Mouse (Mus musculus) liver, embryonic 14.5 days (tissue): Measurements from ENCODE around the gene Tha1. TPM values are rescaled to one million over a fixed set of nuclear protein-coding genes. Genes with fewer than 3 reads are reported as not detected.
"Not testable (repeated sequence)": the region's sequence is repeated elsewhere in the genome, so short reads cannot be mapped to it uniquely, and the experiment has no call there.

Source experiments
- ATAC-seq: fragments of 200-750 bp; cut with Nextera tagmentation; 2 replicates; pipeline ENCODE4 v1.8.0; 2017; ENCODE audit warnings: moderate number of reproducible peaks, mild to moderate bottlenecking, moderate library complexity; ENCODE audit not compliant: insufficient read depth
- DNase-seq, 3 experiments: peaks; one replicate each; pipeline ENCODE4 v3.0.0-alpha.2; 2012 to 2013; ENCODE audit warnings: low read depth in 3 of 3, low spot score in 3 of 3
- H3K27ac ChIP-seq: fragments of 300-500 bp; sonication (generic); 2 replicates; pipeline ENCODE4 v1.5.1; 2014; ENCODE audit warnings: moderate library complexity, mild to moderate bottlenecking, control low read depth, inconsistent platforms
- H3K27me3 ChIP-seq: fragments of 300-500 bp; sonication (generic); 2 replicates; pipeline ENCODE4 v1.6.1; 2014; ENCODE audit warnings: mild to moderate bottlenecking, low read length, moderate library complexity; ENCODE audit not compliant: control insufficient read depth, insufficient read depth
- H3K36me3 ChIP-seq: fragments of 300-500 bp; sonication (generic); replicated peaks from 2 replicates; pipeline ENCODE4 v1.6.1; 2014; ENCODE audit warnings: low read depth; ENCODE audit not compliant: control insufficient read depth, insufficient read depth
- H3K4me1 ChIP-seq, 2 experiments: fragments of 200-500 bp in 1 of 2; fragments of 300-500 bp in 1 of 2; sonication (generic) in 1 of 2; replicated peaks; 2 replicates each; pipeline ENCODE4 v1.6.1; 2012 to 2014; ENCODE audit warnings: antibody characterized with exemption in 1 of 2, inconsistent platforms in 1 of 2, low read length in 1 of 2; ENCODE audit not compliant: control insufficient read depth in 2 of 2, insufficient read depth in 2 of 2
- H3K4me2 ChIP-seq: fragments of 300-500 bp; sonication (generic); 2 replicates; pipeline ENCODE4 v1.6.1; 2014; ENCODE audit warnings: low read depth, mild to moderate bottlenecking, control low read depth, moderate library complexity
- H3K4me3 ChIP-seq, 2 experiments: fragments of 200-500 bp in 1 of 2; fragments of 300-500 bp in 1 of 2; sonication (generic) in 1 of 2; 2 replicates each; pipeline ENCODE4 v1.5.1; 2012 to 2014; ENCODE audit warnings: low read depth in 2 of 2, low read length in 2 of 2, mild to moderate bottlenecking in 2 of 2, control low read depth in 1 of 2, inconsistent platforms in 1 of 2, moderate library complexity in 1 of 2; ENCODE audit not compliant: insufficient read depth in 1 of 2
- H3K9ac ChIP-seq: fragments of 300-500 bp; sonication (generic); replicated peaks from 2 replicates; pipeline ENCODE4 v1.6.1; 2014; ENCODE audit warnings: mild to moderate bottlenecking, control low read depth, moderate library complexity
- H3K9me3 ChIP-seq: fragments of 300-500 bp; sonication (generic); 2 replicates; pipeline ENCODE4 v1.6.1; 2016; ENCODE audit warnings: low read length, mixed read lengths; ENCODE audit not compliant: control insufficient read depth
- CTCF ChIP-seq: IDR thresholded peaks from 2 replicates; pipeline ENCODE4 v1.5.1; 2016; ENCODE audit warnings: antibody characterized with exemption, low read depth, control low read depth
- EP300 ChIP-seq: IDR thresholded peaks from 2 replicates; pipeline ENCODE4 v1.6.1; 2016; ENCODE audit warnings: antibody characterized with exemption, low read depth
- WGBS: fragments of 180-500 bp; shearing (Covaris S2); extraction: QIAGEN DNeasy Blood & Tissue Kit; methylation state at CpG from one replicate; pipeline ENCODE4 v1.1.7; 2014; ENCODE audit not compliant: insufficient replicate concordance; 5-methylcytosine and 5-hydroxymethylcytosine counted together
- polyA plus RNA-seq, 2 experiments: library from polyadenylated mRNA; depleted of rRNA in 1 of 2; stranded (reverse) in 1 of 2; unstranded in 1 of 2; fragments of >200 nt; fragmentation: Nextera tagmentation in 1 of 2; extraction: Ambion mirVana in 1 of 2; gene quantifications; 2 replicates each; pipeline versions ENCODE4 v1.2.1 to v1.2.3; 2012 to 2014

The Tha1 gene
- polyA plus RNA-seq, 2 experiments = 1.4 to 1.6 TPM

DNA sequence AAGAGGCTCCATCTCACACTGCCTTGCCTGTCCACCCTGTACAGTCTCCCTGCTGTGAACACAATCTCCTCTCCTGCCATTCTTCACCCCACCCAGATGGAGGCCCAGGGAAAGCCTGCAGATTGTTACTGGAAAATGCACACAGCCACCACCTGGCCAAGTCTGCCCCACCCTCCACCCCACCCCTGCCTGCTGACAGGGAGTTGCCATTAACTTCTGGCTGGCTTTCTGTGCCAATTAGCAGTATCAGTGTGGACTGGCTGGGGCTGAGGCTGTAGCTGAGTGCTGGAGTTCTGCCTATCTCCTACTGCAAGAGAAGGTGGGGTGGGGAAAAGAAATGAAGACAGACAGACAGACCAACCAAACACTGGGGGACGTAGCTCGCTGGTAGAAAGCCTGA lies 34.7 kb downstream of the Tha1 start:
- no peak overlapping the region for H3K4me3 ChIP-seq
- DNase-seq (peak; percentile 75 to 85 (median 78)), ATAC-seq (peak; percentile 96)
- peak overlapping the region; percentile 47 for H3K9ac ChIP-seq
- peak overlapping the region; percentile 90 for H3K27ac ChIP-seq
- WGBS = 10% methylated on average over 2 of the region's 2 CpGs
- H3K4me1 ChIP-seq = peaks cover 46 to 51% of the 10 kb centered on the region in 2 experiments
- no peaks in the 10 kb centered on the region for H3K36me3 ChIP-seq
- peak overlapping the region; percentile 59 for H3K4me2 ChIP-seq
- H3K9me3 ChIP-seq = no peaks in the 10 kb centered on the region
- H3K27me3 ChIP-seq = no peaks in the 10 kb centered on the region
- 0 out of 2 replicates have a peak, but pooled peaks have one; percentile 32 for TF ChIP-seq CTCF
- TF ChIP-seq EP300 = peak; percentile 63

- H3K36me3 ChIP-seq = no peaks in the 10 kb centered on the region
- H3K27ac ChIP-seq = no peak overlapping the region
- ATAC-seq (no peak), DNase-seq (peak; percentile 64 to 76 (median 70))
- no peak overlapping the region for H3K4me3 ChIP-seq
- 0 out of 2 replicates have a peak overlapping the region, but pooled peaks have one; percentile 5 for H3K9ac ChIP-seq
- WGBS = 27% methylated on average over 13 of the region's 13 CpGs
- H3K4me1 ChIP-seq = peaks cover 48 to 63% of the 10 kb centered on the region in 2 experiments
- no peaks in the 10 kb centered on the region for H3K27me3 ChIP-seq
- no peak for TF ChIP-seq EP300
- TF ChIP-seq CTCF = no peak
- peak overlapping the region; percentile 46 for H3K4me2 ChIP-seq
- no peaks in the 10 kb centered on the region for H3K9me3 ChIP-seq
Measured at GRCm38 (mm10) chr11:117836306-117836705, 37.0 kb downstream of the Tha1 start.

DNA sequence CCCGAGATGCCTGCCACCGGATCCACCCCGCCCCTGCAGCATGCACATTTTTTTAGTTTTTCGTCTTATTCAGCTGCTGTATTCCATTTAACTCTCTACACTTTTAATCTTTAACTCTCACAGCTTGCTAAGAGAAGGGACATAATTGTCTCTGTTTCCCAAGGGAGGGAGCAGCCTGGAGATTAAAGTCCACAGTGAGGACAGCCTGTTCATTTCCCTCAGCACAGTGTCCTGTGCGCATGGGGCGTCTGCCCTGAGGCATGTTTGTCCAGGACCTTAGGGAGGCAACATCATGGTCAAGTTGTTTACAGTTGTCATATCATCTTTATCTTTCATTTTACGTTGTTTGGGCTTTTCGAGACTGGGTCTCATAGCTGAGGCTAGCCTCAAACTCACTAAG lies 39.2 kb downstream of the Tha1 start:
- no peak overlapping the region for H3K9ac ChIP-seq
- WGBS = 78% methylated on average over 8 of the region's 8 CpGs
- no peaks in the 10 kb centered on the region for H3K27me3 ChIP-seq
- H3K4me1 ChIP-seq = peaks cover 52 to 64% of the 10 kb centered on the region in 2 experiments
- ATAC-seq (no peak), DNase-seq (no peak)
- H3K4me3 ChIP-seq = no peak overlapping the region
- no peak overlapping the region for H3K27ac ChIP-seq
- H3K36me3 ChIP-seq = no peaks in the 10 kb centered on the region
- no peaks in the 10 kb centered on the region for H3K9me3 ChIP-seq
- no peak for TF ChIP-seq EP300
- TF ChIP-seq CTCF = no peak
- no peak overlapping the region for H3K4me2 ChIP-seq

DNA sequence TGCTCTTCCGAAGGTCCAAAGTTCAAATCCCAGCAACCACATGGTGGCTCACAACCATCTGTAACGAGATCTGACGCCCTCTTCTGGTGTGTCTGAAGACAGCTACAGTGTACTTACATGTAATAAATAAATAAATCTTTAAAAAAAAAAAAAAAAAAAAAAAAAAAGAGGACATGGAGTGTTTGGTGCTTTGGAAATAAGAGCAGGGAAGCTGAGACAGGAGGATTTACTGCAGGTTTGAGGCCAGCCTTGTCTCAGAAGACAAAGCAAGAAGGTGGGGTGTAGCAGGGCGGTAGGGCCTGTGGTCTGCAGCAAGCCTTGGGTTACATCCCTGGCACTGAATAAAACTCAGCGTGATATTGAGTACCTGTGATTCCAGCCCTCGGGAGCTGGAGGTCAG lies 39.8 kb downstream of the Tha1 start:
- not testable (repeated sequence) for H3K9me3 ChIP-seq, DNase-seq, H3K4me3 ChIP-seq, H3K36me3 ChIP-seq, H3K27me3 ChIP-seq, H3K4me2 ChIP-seq, ATAC-seq, H3K27ac ChIP-seq, H3K9ac ChIP-seq
- peaks cover 52 to 65% of the 10 kb centered on the region in 2 experiments for H3K4me1 ChIP-seq
- 81% methylated on average over 4 of the region's 6 CpGs for WGBS

- H3K4me1 ChIP-seq = peaks cover 54 to 66% of the 10 kb centered on the region in 2 experiments
Measured at GRCm38 (mm10) chr11:117832086-117832969, 41.0 kb downstream of the Tha1 start.

More at GRCm38 (mm10) chr11:117832086-117832969, 41.0 kb downstream of the Tha1 start:
- Histone ChIP-seq H3K4me3 (peak overlapping the region; percentile 60 to 61), H3K27me3 (no peaks in the 10 kb centered on the region), H3K36me3 (no peaks in the 10 kb centered on the region), H3K4me2 (peak overlapping the region; percentile 83), H3K9ac (peak overlapping the region; percentile 60), H3K27ac (peak overlapping the region; percentile 70), H3K9me3 (no peaks in the 10 kb centered on the region)
- ATAC-seq = peak; percentile 84
- DNase-seq = peak; percentile 81 to 88 (median 81)
- WGBS = 11% methylated on average over 28 of the region's 28 CpGs
- TF ChIP-seq CTCF (peak; percentile 98), EP300 (no peak; the same call in 1 of the 2 replicates)
